Mouse (Mus musculus): Measurements from ENCODE around the gene Ddx6.

GRCm38 (mm10) chr9:44590969-44591368 is 13.7 kb upstream of the Ddx6 start:
- TF ChIP-seq MYOG (IDR thresholded peaks at IDR 0.05; ENCODE audit: control insufficient read depth, extremely low read depth, insufficient read length) (no peak), MAX (IDR thresholded peaks at IDR 0.05) (no peak), CTCF (IDR thresholded peaks at IDR 0.05; ENCODE audit: control insufficient read depth, insufficient read depth, insufficient read length) (no peak), USF1 (IDR thresholded peaks at IDR 0.05; ENCODE audit: low read depth) (no peak), CEBPB (IDR thresholded peaks at IDR 0.05; ENCODE audit: low read depth) (no peak), MYOD1 (IDR thresholded peaks at IDR 0.05; ENCODE audit: control insufficient read depth, insufficient read length, low read depth) (no peak), FOSL1 (IDR thresholded peaks at IDR 0.05; ENCODE audit: insufficient read depth, low read length, poor library complexity, severe bottlenecking) (no peak)

All from C2C12 (cell line).